Mouse (Mus musculus) cerebellum, adult 2 months (tissue): ENCODE data around the gene Pogk.

ENCODE experiments used
- CTCF ChIP-seq: fragments of 200-500 bp; IDR thresholded peaks from 2 replicates; pipeline ENCODE4 v1.5.1; 2011; ENCODE audit warnings: low read depth, mild to moderate bottlenecking, control low read depth, low read length, moderate library complexity, borderline replicate concordance; ENCODE audit not compliant: insufficient read depth
- POLR2A ChIP-seq: fragments of 200-500 bp; IDR thresholded peaks from 2 replicates; pipeline ENCODE4 v1.6.1; 2011; ENCODE audit warnings: low read length, control low read depth, borderline replicate concordance; ENCODE audit not compliant: insufficient read depth

DNA sequence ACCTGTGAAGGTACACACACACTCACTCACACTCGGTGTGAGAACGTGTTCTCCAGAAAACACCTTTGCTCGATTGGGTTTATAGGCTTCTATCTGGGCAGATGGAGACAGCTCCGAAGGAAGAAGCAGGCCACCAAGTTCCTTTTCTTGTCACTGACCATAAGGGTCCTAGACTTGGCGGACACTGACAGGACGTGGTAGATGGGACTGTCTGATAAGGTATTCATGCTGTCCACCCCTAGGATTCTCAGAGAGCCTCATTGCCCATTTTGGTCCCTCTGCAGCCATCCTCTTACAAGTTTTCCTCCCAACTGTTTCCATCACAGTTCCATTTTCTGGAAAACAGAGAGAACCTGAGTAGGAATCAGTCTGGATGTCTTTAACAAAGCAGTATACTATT is 13.3 kb downstream of the Pogk start:
- TF ChIP-seq POLR2A (no peak), CTCF (no peak)
